Mouse (Mus musculus): ENCODE measurements around the gene Prkg1. TPM values are rescaled to one million over a fixed set of nuclear protein-coding genes. Genes with fewer than 3 reads are reported as not detected.

Gene Prkg1
- total and polyA plus RNA-seq, 3 experiments: 1.0 to 29.0 (median 22.9) TPM

DNA sequence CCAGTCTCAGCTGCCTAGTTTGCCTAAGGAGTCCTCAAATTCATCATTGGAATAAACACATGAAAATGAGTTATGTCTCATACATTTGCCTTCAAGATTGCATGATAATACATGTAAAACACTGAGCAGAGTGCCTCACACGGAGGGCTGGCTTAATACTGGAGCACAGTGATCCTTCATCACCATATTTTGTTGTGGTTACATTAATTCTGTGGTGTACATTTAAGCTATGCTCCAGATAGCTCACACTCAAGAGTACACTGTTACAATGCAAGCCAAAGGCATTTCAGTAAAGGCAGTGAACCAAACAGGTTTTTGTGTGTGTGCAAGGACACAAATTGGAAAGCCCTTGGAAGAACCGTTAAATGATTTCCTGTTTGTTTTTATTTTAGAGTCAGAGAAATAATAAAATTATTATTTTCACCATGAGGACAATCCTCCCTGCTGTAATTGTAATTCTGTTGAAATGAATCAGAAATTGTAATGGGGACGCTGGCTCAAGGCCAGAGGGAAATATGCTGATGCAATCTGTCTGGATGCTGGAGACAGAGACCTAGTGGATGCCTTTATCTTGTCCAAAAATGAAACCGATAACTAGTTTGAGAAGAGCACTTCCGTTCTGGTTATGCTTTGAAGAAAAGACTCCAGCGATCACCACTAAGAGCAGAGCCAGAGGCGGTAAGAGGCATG lies 484.9 kb downstream of the Prkg1 start:
- H3K27me3 ChIP-seq (ENCODE audit: insufficient read depth, low read length): 0 out of 2 replicates have a peak, but pooled peaks cover 2% of the 10 kb centered on the region
- no peak for TF ChIP-seq TAL1 (conservative IDR thresholded peaks at IDR 0.05; ENCODE audit: low read depth, low read length)
- TF ChIP-seq GATA2 (IDR thresholded peaks at IDR 0.05; ENCODE audit: borderline replicate concordance, low read depth, low read length): no peak
- TF ChIP-seq CTCF (IDR thresholded peaks at IDR 0.05; ENCODE audit: low read depth, low read length): no peak
- TF ChIP-seq POLR2AphosphoS5 (IDR thresholded peaks at IDR 0.05; ENCODE audit: insufficient replicate concordance, low read depth, low read length): no peak
- no peak for TF ChIP-seq GATA1 (IDR thresholded peaks at IDR 0.05; ENCODE audit: borderline replicate concordance, low read length)
- no peak for DNase-seq (ENCODE audit: low spot score)
- H3K36me3 ChIP-seq (replicated peaks): no peaks in the 10 kb centered on the region
- H3K4me1 ChIP-seq (ENCODE audit: insufficient read depth, low read depth, low read length): no peaks in the 10 kb centered on the region
- no peaks in the 10 kb centered on the region for H3K9me3 ChIP-seq (replicated peaks)
- H3K4me3 ChIP-seq (ENCODE audit: low read depth, low read length): no peak overlapping the region
- no peak for ATAC-seq (ENCODE audit: extremely low read depth, insufficient number of reproducible peaks, low FRiP score, poor library complexity, severe bottlenecking)

DNA sequence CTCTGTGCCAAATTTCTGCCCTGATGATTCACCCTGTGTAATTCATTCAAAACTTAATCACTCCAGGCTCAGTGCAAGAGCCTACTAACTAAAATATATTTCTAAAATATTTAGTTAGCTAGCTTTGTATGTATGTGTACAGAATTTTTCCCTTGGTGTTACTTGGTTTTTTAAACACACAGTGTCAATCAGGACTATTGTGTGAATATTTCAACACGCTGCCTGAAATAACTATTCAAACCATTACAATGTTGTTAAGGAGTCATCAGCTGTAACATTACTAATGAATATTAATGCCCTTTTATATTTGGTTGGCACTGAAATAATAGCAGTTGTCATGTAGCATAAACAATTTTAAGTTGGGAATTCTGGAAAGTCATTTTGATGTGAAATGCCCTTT lies 502.4 kb downstream of the Prkg1 start:
- no peak for ATAC-seq (ENCODE audit: extremely low read depth, insufficient number of reproducible peaks, low FRiP score, poor library complexity, severe bottlenecking)
- TF ChIP-seq POLR2AphosphoS5 (IDR thresholded peaks at IDR 0.05; ENCODE audit: insufficient replicate concordance, low read depth, low read length): no peak
- no peak for TF ChIP-seq TAL1 (conservative IDR thresholded peaks at IDR 0.05; ENCODE audit: low read depth, low read length)
- no peak for TF ChIP-seq GATA1 (IDR thresholded peaks at IDR 0.05; ENCODE audit: borderline replicate concordance, low read length)
- TF ChIP-seq GATA2 (IDR thresholded peaks at IDR 0.05; ENCODE audit: borderline replicate concordance, low read depth, low read length): no peak
- TF ChIP-seq CTCF (IDR thresholded peaks at IDR 0.05; ENCODE audit: low read depth, low read length): no peak
- no peaks in the 10 kb centered on the region for H3K9me3 ChIP-seq (replicated peaks)

GRCm38 (mm10) chr19:31260494-31260893 lies 504.3 kb downstream of the Prkg1 start:
- DNase-seq (ENCODE audit: low spot score) (no peak), ATAC-seq (ENCODE audit: extremely low read depth, insufficient number of reproducible peaks, low FRiP score, poor library complexity, severe bottlenecking) (no peak)
- Histone ChIP-seq H3K4me1 (ENCODE audit: insufficient read depth, low read depth, low read length) (no peaks in the 10 kb centered on the region), H3K27me3 (ENCODE audit: insufficient read depth, low read length) (peaks cover 4% of the 10 kb centered on the region), H3K36me3 (replicated peaks) (no peaks in the 10 kb centered on the region), H3K9me3 (replicated peaks) (no peaks in the 10 kb centered on the region), H3K4me3 (ENCODE audit: low read depth, low read length) (no peak overlapping the region)
- no peak for TF ChIP-seq CTCF (IDR thresholded peaks at IDR 0.05; ENCODE audit: low read depth, low read length)
- no peak for TF ChIP-seq GATA2 (IDR thresholded peaks at IDR 0.05; ENCODE audit: borderline replicate concordance, low read depth, low read length)
- TF ChIP-seq POLR2AphosphoS5 (IDR thresholded peaks at IDR 0.05; ENCODE audit: insufficient replicate concordance, low read depth, low read length): no peak
- TF ChIP-seq TAL1 (conservative IDR thresholded peaks at IDR 0.05; ENCODE audit: low read depth, low read length): no peak
- TF ChIP-seq GATA1 (IDR thresholded peaks at IDR 0.05; ENCODE audit: borderline replicate concordance, low read length): no peak

More for the DNA sequence above, 502.4 kb downstream of the Prkg1 start:
- no peaks in the 10 kb centered on the region for H3K36me3 ChIP-seq (replicated peaks)
- no peaks in the 10 kb centered on the region for H3K4me1 ChIP-seq (ENCODE audit: insufficient read depth, low read depth, low read length)
- H3K4me3 ChIP-seq (ENCODE audit: low read depth, low read length): no peak overlapping the region
- no peak for DNase-seq (ENCODE audit: low spot score)
- no peaks in the 10 kb centered on the region for H3K27me3 ChIP-seq (ENCODE audit: insufficient read depth, low read length)

- no peaks in the 10 kb centered on the region for H3K4me1 ChIP-seq (ENCODE audit: insufficient read depth, low read depth, low read length)
- DNase-seq (ENCODE audit: low spot score): no peak
- no peak overlapping the region for H3K4me3 ChIP-seq (ENCODE audit: low read depth, low read length)
- H3K9me3 ChIP-seq (replicated peaks): no peaks in the 10 kb centered on the region
- peaks cover 4% of the 10 kb centered on the region for H3K27me3 ChIP-seq (ENCODE audit: insufficient read depth, low read length)
- H3K36me3 ChIP-seq (replicated peaks): no peaks in the 10 kb centered on the region
- TF ChIP-seq CTCF (IDR thresholded peaks at IDR 0.05; ENCODE audit: low read depth, low read length) (no peak), TAL1 (conservative IDR thresholded peaks at IDR 0.05; ENCODE audit: low read depth, low read length) (no peak), GATA1 (IDR thresholded peaks at IDR 0.05; ENCODE audit: borderline replicate concordance, low read length) (no peak), GATA2 (IDR thresholded peaks at IDR 0.05; ENCODE audit: borderline replicate concordance, low read depth, low read length) (no peak), POLR2AphosphoS5 (IDR thresholded peaks at IDR 0.05; ENCODE audit: insufficient replicate concordance, low read depth, low read length) (no peak)
- ATAC-seq (ENCODE audit: extremely low read depth, insufficient number of reproducible peaks, low FRiP score, poor library complexity, severe bottlenecking): no peak
Measured at GRCm38 (mm10) chr19:31255780-31256179, 509.1 kb downstream of the Prkg1 start.

DNA sequence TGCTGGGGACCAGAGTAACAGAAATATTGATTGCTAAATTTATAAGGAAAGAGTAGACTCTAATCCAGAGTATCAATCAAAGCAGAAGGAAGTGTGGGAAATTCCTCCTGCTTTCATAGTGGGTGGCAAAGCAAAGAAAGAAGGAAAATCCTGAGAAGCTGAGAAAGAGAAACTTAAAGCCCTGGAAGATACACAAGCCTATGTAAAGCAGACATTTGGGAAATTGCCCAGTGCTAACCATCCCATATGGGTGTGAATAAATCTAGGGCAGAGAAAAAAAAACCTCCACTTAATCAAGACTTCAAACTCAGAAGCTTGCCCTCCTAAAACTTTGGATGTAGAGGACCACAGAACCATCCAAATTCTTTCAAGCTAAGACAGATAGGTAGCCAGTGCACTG lies 532.4 kb downstream of the Prkg1 start:
- Histone ChIP-seq H3K4me1 (ENCODE audit: insufficient read depth, low read depth, low read length) (no peaks in the 10 kb centered on the region), H3K4me3 (ENCODE audit: low read depth, low read length) (no peak overlapping the region), H3K27me3 (ENCODE audit: insufficient read depth, low read length) (no peaks in the 10 kb centered on the region), H3K9me3 (replicated peaks) (no peaks in the 10 kb centered on the region), H3K36me3 (replicated peaks) (no peaks in the 10 kb centered on the region)
- ATAC-seq (ENCODE audit: extremely low read depth, insufficient number of reproducible peaks, low FRiP score, poor library complexity, severe bottlenecking): no peak
- DNase-seq (ENCODE audit: low spot score): no peak
- TF ChIP-seq TAL1 (conservative IDR thresholded peaks at IDR 0.05; ENCODE audit: low read depth, low read length): no peak
- TF ChIP-seq POLR2AphosphoS5 (IDR thresholded peaks at IDR 0.05; ENCODE audit: insufficient replicate concordance, low read depth, low read length): no peak
- TF ChIP-seq GATA1 (IDR thresholded peaks at IDR 0.05; ENCODE audit: borderline replicate concordance, low read length): no peak
- no peak for TF ChIP-seq GATA2 (IDR thresholded peaks at IDR 0.05; ENCODE audit: borderline replicate concordance, low read depth, low read length)
- TF ChIP-seq CTCF (IDR thresholded peaks at IDR 0.05; ENCODE audit: low read depth, low read length): no peak

- no peaks in the 10 kb centered on the region for H3K9me3 ChIP-seq (replicated peaks)
- no peak overlapping the region for H3K4me3 ChIP-seq (ENCODE audit: low read depth, low read length)
- ATAC-seq (ENCODE audit: extremely low read depth, insufficient number of reproducible peaks, low FRiP score, poor library complexity, severe bottlenecking): no peak
- no peaks in the 10 kb centered on the region for H3K36me3 ChIP-seq (replicated peaks)
- TF ChIP-seq POLR2AphosphoS5 (IDR thresholded peaks at IDR 0.05; ENCODE audit: insufficient replicate concordance, low read depth, low read length) (no peak), GATA2 (IDR thresholded peaks at IDR 0.05; ENCODE audit: borderline replicate concordance, low read depth, low read length) (no peak), CTCF (IDR thresholded peaks at IDR 0.05; ENCODE audit: low read depth, low read length) (no peak), GATA1 (IDR thresholded peaks at IDR 0.05; ENCODE audit: borderline replicate concordance, low read length) (no peak), TAL1 (conservative IDR thresholded peaks at IDR 0.05; ENCODE audit: low read depth, low read length) (no peak)
- no peak for DNase-seq (ENCODE audit: low spot score)
- peaks cover 6% of the 10 kb centered on the region; the same call in 1 of the 2 replicates for H3K27me3 ChIP-seq (ENCODE audit: insufficient read depth, low read length)
- no peaks in the 10 kb centered on the region for H3K4me1 ChIP-seq (ENCODE audit: insufficient read depth, low read depth, low read length)
Measured at GRCm38 (mm10) chr19:31228385-31228784, 536.4 kb downstream of the Prkg1 start.
